Mouse (Mus musculus) megakaryocyte, embryonic 14.5 days (primary cell): ENCODE results near the gene Rbm33. TPM values are rescaled to one million over a fixed set of nuclear protein-coding genes. Genes with fewer than 3 reads are reported as not detected.

Experiments used
- H3K27me3 ChIP-seq: replicated peaks from 2 replicates; pipeline ENCODE3; 2012; ENCODE audit warnings: inconsistent platforms
- H3K36me3 ChIP-seq: replicated peaks from 2 replicates; pipeline ENCODE3; 2012; ENCODE audit warnings: low read length, inconsistent platforms, mixed read lengths
- H3K4me1 ChIP-seq: 2 replicates; pipeline ENCODE4 v1.6.1; 2012; ENCODE audit warnings: inconsistent platforms
- H3K4me3 ChIP-seq: replicated peaks from 2 replicates; pipeline ENCODE3; 2012; ENCODE audit warnings: moderate library complexity, mild to moderate bottlenecking, inconsistent platforms
- H3K9me3 ChIP-seq: 2 replicates; pipeline ENCODE4 v1.6.1; 2012; ENCODE audit warnings: inconsistent platforms
- FLI1 ChIP-seq: IDR thresholded peaks from 2 replicates; pipeline ENCODE4 v1.6.1; 2012; ENCODE audit warnings: low read length, inconsistent platforms, mixed read lengths
- GATA1 ChIP-seq: IDR thresholded peaks from 3 replicates; pipeline ENCODE4 v1.6.1; 2012; ENCODE audit warnings: mixed read lengths, low read length, inconsistent platforms, borderline replicate concordance
- polyA plus RNA-seq: library from polyadenylated mRNA; stranded (reverse); fragments of >175 nt; gene quantifications from 2 replicates; pipeline ENCODE4 v1.2.3, GENCODE M21; 2012; ENCODE audit warnings: low replicate concordance; ENCODE audit not compliant: insufficient read depth

Rbm33 gene
- polyA plus RNA-seq, 1 experiment: 9.5 TPM

GRCm38 (mm10) chr5:28399451-28400115 lies 82.7 kb downstream of the Rbm33 start:
- Histone ChIP-seq H3K27me3 (no peaks in the 10 kb centered on the region), H3K9me3 (no peaks in the 10 kb centered on the region), H3K4me1 (peaks cover 52% of the 10 kb centered on the region), H3K4me3 (no peak overlapping the region), H3K36me3 (peaks cover 89% of the 10 kb centered on the region)
- TF ChIP-seq GATA1: no peak
- no peak for TF ChIP-seq FLI1

- H3K9me3 ChIP-seq: no peaks in the 10 kb centered on the region
- H3K36me3 ChIP-seq: peaks cover 88% of the 10 kb centered on the region
- no peak overlapping the region for H3K4me3 ChIP-seq
- TF ChIP-seq GATA1: no peak
- TF ChIP-seq FLI1: no peak
- H3K4me1 ChIP-seq: peaks cover 59% of the 10 kb centered on the region
- no peaks in the 10 kb centered on the region for H3K27me3 ChIP-seq
Measured at GRCm38 (mm10) chr5:28402756-28403155, 85.8 kb downstream of the Rbm33 start.

- TF ChIP-seq FLI1: no peak
- no peak for TF ChIP-seq GATA1
- Histone ChIP-seq H3K9me3 (no peaks in the 10 kb centered on the region), H3K36me3 (peaks cover 88% of the 10 kb centered on the region), H3K4me1 (peaks cover 42% of the 10 kb centered on the region), H3K27me3 (no peaks in the 10 kb centered on the region), H3K4me3 (no peak overlapping the region)
Measured at GRCm38 (mm10) chr5:28406662-28407061, 89.7 kb downstream of the Rbm33 start.

GRCm38 (mm10) chr5:28412006-28412685 lies 95.2 kb downstream of the Rbm33 start:
- TF ChIP-seq GATA1 (no peak), FLI1 (no peak)

GRCm38 (mm10) chr5:28413533-28413932 lies 96.6 kb downstream of the Rbm33 start:
- H3K36me3 ChIP-seq: peaks cover 100% of the 10 kb centered on the region
- H3K4me3 ChIP-seq: no peak overlapping the region
- no peaks in the 10 kb centered on the region for H3K27me3 ChIP-seq
- peaks cover 17% of the 10 kb centered on the region for H3K4me1 ChIP-seq
- TF ChIP-seq GATA1 (no peak), FLI1 (no peak)
- H3K9me3 ChIP-seq: no peaks in the 10 kb centered on the region

More at GRCm38 (mm10) chr5:28412006-28412685, 95.2 kb downstream of the Rbm33 start:
- H3K9me3 ChIP-seq: no peaks in the 10 kb centered on the region
- peaks cover 100% of the 10 kb centered on the region for H3K36me3 ChIP-seq
- no peak overlapping the region for H3K4me3 ChIP-seq
- H3K4me1 ChIP-seq: peaks cover 19% of the 10 kb centered on the region
- no peaks in the 10 kb centered on the region for H3K27me3 ChIP-seq

- Histone ChIP-seq H3K4me1 (peaks cover 17% of the 10 kb centered on the region), H3K27me3 (no peaks in the 10 kb centered on the region), H3K36me3 (peaks cover 100% of the 10 kb centered on the region), H3K9me3 (no peaks in the 10 kb centered on the region), H3K4me3 (no peak overlapping the region)
- TF ChIP-seq GATA1: no peak
- TF ChIP-seq FLI1: no peak
Measured at GRCm38 (mm10) chr5:28414076-28414475, 97.2 kb downstream of the Rbm33 start.

GRCm38 (mm10) chr5:28416029-28416428 lies 99.1 kb downstream of the Rbm33 start:
- H3K36me3 ChIP-seq: peaks cover 93% of the 10 kb centered on the region
- H3K4me1 ChIP-seq: peaks cover 17% of the 10 kb centered on the region
- TF ChIP-seq FLI1 (no peak), GATA1 (no peak)
- no peak overlapping the region for H3K4me3 ChIP-seq
- H3K27me3 ChIP-seq: no peaks in the 10 kb centered on the region
- H3K9me3 ChIP-seq: no peaks in the 10 kb centered on the region

GRCm38 (mm10) chr5:28418734-28419133 lies 101.8 kb downstream of the Rbm33 start:
- TF ChIP-seq FLI1: no peak
- Histone ChIP-seq H3K27me3 (no peaks in the 10 kb centered on the region), H3K9me3 (no peaks in the 10 kb centered on the region), H3K36me3 (peaks cover 66% of the 10 kb centered on the region), H3K4me3 (peak overlapping the region; percentile 12), H3K4me1 (peaks cover 17% of the 10 kb centered on the region)

GRCm38 (mm10) chr5:28419640-28420265 lies 102.8 kb downstream of the Rbm33 start:
- Histone ChIP-seq H3K4me3 (no peak overlapping the region), H3K4me1 (peaks cover 17% of the 10 kb centered on the region), H3K27me3 (no peaks in the 10 kb centered on the region), H3K36me3 (peaks cover 56% of the 10 kb centered on the region), H3K9me3 (no peaks in the 10 kb centered on the region)
- TF ChIP-seq GATA1 (no peak), FLI1 (no peak)

- peaks cover 2% of the 10 kb centered on the region for H3K4me1 ChIP-seq
- H3K4me3 ChIP-seq: no peak overlapping the region
- peaks cover 15% of the 10 kb centered on the region for H3K36me3 ChIP-seq
- H3K9me3 ChIP-seq: peaks cover 8% of the 10 kb centered on the region; the same call in 1 of the 2 replicates
- no peak for TF ChIP-seq GATA1
- no peak for TF ChIP-seq FLI1
- no peaks in the 10 kb centered on the region for H3K27me3 ChIP-seq
Measured at GRCm38 (mm10) chr5:28423781-28424180, 106.9 kb downstream of the Rbm33 start.
